10 mouse cellular contexts compared by ENCODE assay signal in genomic region chr7:90370071-90370851, GRCm38 (mm10). TPM values are rescaled to one million over a fixed set of nuclear protein-coding genes. Genes with fewer than 3 reads are reported as not detected.
DNase-seq lines count a peak whose midpoint lies in the region; ATAC-seq and TF ChIP-seq lines count a peak whose summit lies in the region.
"Had no signal": no experiment of that assay in that cellular context is flagged by ENCODE, and none has a peak within 500 bp of the region (broad histone marks: within the 10 kb centered on the region; RNA-seq: fewer than 3 reads in every experiment).

No protein-coding gene starts in this region.

- H3K9me3 ChIP-seq in intestine, postnatal 0 days (ENCODE audit: control insufficient read depth): no peaks in the 10 kb centered on the region

- ATAC-seq in intestine, postnatal 0 days: no peak

- H3K27me3 ChIP-seq in intestine, postnatal 0 days (replicated peaks; ENCODE audit: control insufficient read depth, insufficient read depth, low read length): no peaks in the 10 kb centered on the region
- H3K27me3 ChIP-seq: megakaryocyte, embryonic 14.5 days had no signal

- no peaks in the 10 kb centered on the region for H3K36me3 ChIP-seq in intestine, postnatal 0 days (ENCODE audit: control insufficient read depth, insufficient read depth)

- 65% methylated on average over 6 of the region's 6 CpGs for WGBS in intestine, postnatal 0 days

- H3K4me2 ChIP-seq in intestine, postnatal 0 days (replicated peaks; ENCODE audit: low read depth): no peak overlapping the region

- DNase-seq in gastrocnemius, adult 18-20 months (ENCODE audit: low spot score): peak; percentile 53
- DNase-seq in gastrocnemius, postnatal 4 days (ENCODE audit: low spot score in 2 of 2): no peak
- peak; percentile 95 for DNase-seq in Muller cell, postnatal 12 days (ENCODE audit: inconsistent ontology term)
- peak; percentile 60 to 71 for DNase-seq in cerebellum, postnatal 25 days
- peak; percentile 38 to 43 for DNase-seq in kidney, postnatal 36 days
- DNase-seq in T-cell, adult 2 months (ENCODE audit: low spot score): no peak
- no peak for DNase-seq in layer of hippocampus, adult 8-10 months (ENCODE audit: low spot score in 2 of 2)

- no peaks in the 10 kb centered on the region for H3K4me1 ChIP-seq in intestine, postnatal 0 days (replicated peaks; ENCODE audit: control insufficient read depth, insufficient read depth, low read length)

- H3K9ac ChIP-seq in intestine, postnatal 0 days (ENCODE audit: low read depth, low read length): no peak overlapping the region

- no peak for TF ChIP-seq CTCF in intestine, postnatal 0 days (IDR thresholded peaks at IDR 0.05; ENCODE audit: low read depth)

- H3K27ac ChIP-seq in intestine, postnatal 0 days (ENCODE audit: low read depth, low read length): no peak overlapping the region

- no peak overlapping the region for H3K4me3 ChIP-seq in intestine, postnatal 0 days (ENCODE audit: low read depth, low read length)
- H3K4me3 ChIP-seq: megakaryocyte, embryonic 14.5 days had no signal

RNA-seq across cellular contexts. Expression of gene Ccdc89, which starts 56.1 kb away (rescaled TPM):
- total RNA-seq in gastrocnemius, adult 18-20 months (2021): under 1 TPM; 0.09 to 0.11 TPM
- under 1 TPM; 0.21 to 0.34 TPM for total RNA-seq in gastrocnemius, postnatal 4 days (2021)
- total RNA-seq in layer of hippocampus, adult 8-10 months (2022): 1 to 10 TPM in 2 of 4 experiments, under 1 TPM in 2; 0.98 to 1.3 (median 1.1) TPM
- 0.31 and 0.47 TPM in 2 replicates for polyA plus RNA-seq in intestine, postnatal 0 days (2015; fragmentation: Nextera tagmentation; extraction: Ambion mirVana)
- polyA plus RNA-seq: spleen, adult 2 months had no signal

Comparison
In these comparisons a context has a peak if more than half of its experiments do, and no peak if none do; other contexts are left out.
1. DNase-seq: peak in gastrocnemius, adult 18-20 months (single experiment), Muller cell, postnatal 12 days (single experiment), cerebellum, postnatal 25 days (2 of 2) and kidney, postnatal 36 days (2 of 2); none in gastrocnemius, postnatal 4 days (0 of 2), T-cell, adult 2 months (single experiment) and layer of hippocampus, adult 8-10 months (0 of 2).